ENCODE assay signal across 8 mouse cellular contexts in genomic region chr2:168524905-168525381, GRCm38 (mm10).
DNase-seq lines count a peak whose midpoint lies in the region; ATAC-seq lines count a peak whose summit lies in the region.

No protein-coding gene starts in this region.

- 2% methylated on average over 13 of the region's 13 CpGs for WGBS in intestine, embryonic 16.5 days

- H3K27ac ChIP-seq in intestine, embryonic 16.5 days (ENCODE audit: low read length) = peak overlapping the region; percentile 46

- H3K36me3 ChIP-seq in intestine, embryonic 16.5 days (ENCODE audit: control insufficient read depth, insufficient read depth, low read length) = no peaks in the 10 kb centered on the region

- H3K4me3 ChIP-seq in intestine, embryonic 16.5 days (ENCODE audit: low read length) = peak overlapping the region; percentile 36

- no peaks in the 10 kb centered on the region for H3K9me3 ChIP-seq in intestine, embryonic 16.5 days (ENCODE audit: control insufficient read depth, low read length)

- H3K27me3 ChIP-seq in intestine, embryonic 16.5 days (replicated peaks; ENCODE audit: control insufficient read depth, insufficient read depth, low read length) = no peaks in the 10 kb centered on the region

- H3K4me2 ChIP-seq in intestine, embryonic 16.5 days (ENCODE audit: low read depth, low read length) = peak overlapping the region; percentile 68

- peak; percentile 98 for DNase-seq in adrenal gland, postnatal 10 days
- peak; percentile 80 for DNase-seq in embryo, embryonic 9.5 days (ENCODE audit: extremely low spot score)
- peak; percentile 93 to 98 for DNase-seq in gastrocnemius, postnatal 4 days (ENCODE audit: low spot score in 2 of 2)
- DNase-seq in left cerebral cortex, postnatal 14 days (ENCODE audit: low spot score in 2 of 2) = peak; percentile 84 to 90
- peak; percentile 89 for DNase-seq in right cerebral cortex, postnatal 14 days

- peak overlapping the region; percentile 53 for H3K9ac ChIP-seq in intestine, embryonic 16.5 days (ENCODE audit: low read depth, low read length)

- peaks cover 29% of the 10 kb centered on the region for H3K4me1 ChIP-seq in intestine, embryonic 16.5 days (ENCODE audit: control insufficient read depth, insufficient read depth, low read length)

- intact Hi-C loops in left cerebral cortex, postnatal 14 days (cut with DNase I) = no loop called here

- peak; percentile 91 for ATAC-seq in intestine, embryonic 16.5 days
- peak; percentile 96 for ATAC-seq in megakaryocyte progenitor cell, adult 5-6 weeks (replicated peaks; ENCODE audit: poor library complexity)
- ATAC-seq in erythroblast, adult 5-6 weeks (replicated peaks; ENCODE audit: low FRiP score, poor library complexity, severe bottlenecking) = no peak
